Mouse (Mus musculus): ENCODE results near the gene Ndrg3. TPM values are rescaled to one million over a fixed set of nuclear protein-coding genes. Genes with fewer than 3 reads are reported as not detected.

The Ndrg3 gene
- polyA plus RNA-seq, 1 experiment = 197 TPM

GRCm38 (mm10) chr2:157006511-157007233 is 14.8 kb upstream of the Ndrg3 start, which contains the start of gene Dsn1:
Gene Dsn1 (minus strand): TSS chr2:157007154.
- Histone ChIP-seq H3K4me1 (replicated peaks; ENCODE audit: control insufficient read depth, insufficient read depth, low read length) (peaks cover 21% of the 10 kb centered on the region), H3K36me3 (ENCODE audit: control insufficient read depth, insufficient read depth, low read length) (peaks cover 5% of the 10 kb centered on the region), H3K4me3 (ENCODE audit: control insufficient read depth, insufficient read depth, low read length) (peak within 1 kb of the TSS; percentile 82), H3K27ac (ENCODE audit: control insufficient read depth, insufficient read depth, low read length) (no peak within 1 kb of the TSS; the same call in 1 of the 2 replicates), H3K27me3 (ENCODE audit: control insufficient read depth, insufficient read depth, low read length) (no peaks in the 10 kb centered on the region)
- DNase-seq = peak; percentile 87
- WGBS = under 1% methylated on average over 56 of the region's 56 CpGs
- TF ChIP-seq CTCF (IDR thresholded peaks at IDR 0.05; ENCODE audit: borderline replicate concordance, control insufficient read depth, extremely low read depth, insufficient read depth, low read length, poor library complexity) (no peak), POLR2A (IDR thresholded peaks at IDR 0.05; ENCODE audit: control insufficient read depth, extremely low read depth, insufficient read depth, low read length, poor library complexity) (peak; percentile 42; the same call in 1 of the 2 replicates)

DNA sequence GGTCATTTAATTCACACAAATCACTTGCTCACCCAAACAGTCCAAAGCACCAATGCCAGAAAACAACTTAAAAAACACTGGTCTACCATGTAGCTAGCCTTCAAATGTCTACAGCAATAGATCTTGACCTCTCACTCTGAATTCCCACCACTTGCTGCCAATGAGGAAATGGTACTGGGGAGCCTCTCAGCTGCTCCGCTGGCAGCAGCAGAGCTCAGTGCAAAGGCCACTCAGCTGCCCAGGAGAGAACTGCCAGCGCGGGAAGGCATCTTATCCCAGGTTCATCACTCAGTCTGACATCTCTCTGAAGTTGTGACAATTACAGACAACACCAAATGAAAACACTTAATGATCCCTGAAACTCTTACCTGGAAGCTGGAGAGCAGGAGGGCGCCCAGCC is 10.5 kb upstream of the Ndrg3 start:
- no peaks in the 10 kb centered on the region for H3K27me3 ChIP-seq (ENCODE audit: control insufficient read depth, insufficient read depth, low read length)
- DNase-seq = no peak
- no peak overlapping the region for H3K27ac ChIP-seq (ENCODE audit: control insufficient read depth, insufficient read depth, low read length)
- 93% methylated on average over 4 of the region's 4 CpGs for WGBS
- H3K36me3 ChIP-seq (ENCODE audit: control insufficient read depth, insufficient read depth, low read length) = peaks cover 5% of the 10 kb centered on the region
- peaks cover 11% of the 10 kb centered on the region for H3K4me1 ChIP-seq (replicated peaks; ENCODE audit: control insufficient read depth, insufficient read depth, low read length)
- TF ChIP-seq POLR2A (IDR thresholded peaks at IDR 0.05; ENCODE audit: control insufficient read depth, extremely low read depth, insufficient read depth, low read length, poor library complexity) (no peak), CTCF (IDR thresholded peaks at IDR 0.05; ENCODE audit: borderline replicate concordance, control insufficient read depth, extremely low read depth, insufficient read depth, low read length, poor library complexity) (no peak)
- no peak overlapping the region for H3K4me3 ChIP-seq (ENCODE audit: control insufficient read depth, insufficient read depth, low read length)

DNA sequence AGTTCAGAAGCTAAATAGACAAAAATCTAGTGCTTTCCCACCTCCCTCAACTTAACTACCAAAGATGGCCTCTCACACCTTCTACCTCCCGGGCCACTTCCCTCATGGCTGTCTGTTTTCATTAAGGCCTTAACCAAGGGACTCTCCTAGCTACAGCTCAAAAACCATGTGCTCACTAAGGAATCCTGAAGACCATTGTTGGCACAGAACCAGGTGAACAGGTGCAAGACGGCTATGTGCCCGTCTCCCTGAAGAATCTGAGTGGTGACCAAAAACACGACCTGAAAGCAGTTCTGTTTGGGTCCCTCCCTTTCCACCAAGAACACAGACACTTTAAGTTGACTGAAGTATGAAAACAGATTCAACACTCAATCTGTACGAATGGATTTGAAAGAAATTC is 6.4 kb upstream of the Ndrg3 start:
- H3K36me3 ChIP-seq (ENCODE audit: control insufficient read depth, insufficient read depth, low read length) = no peaks in the 10 kb centered on the region; the same call in none of the 2 replicates
- no peak overlapping the region for H3K27ac ChIP-seq (ENCODE audit: control insufficient read depth, insufficient read depth, low read length)
- DNase-seq = no peak
- no peak for TF ChIP-seq CTCF (IDR thresholded peaks at IDR 0.05; ENCODE audit: borderline replicate concordance, control insufficient read depth, extremely low read depth, insufficient read depth, low read length, poor library complexity)
- no peak for TF ChIP-seq POLR2A (IDR thresholded peaks at IDR 0.05; ENCODE audit: control insufficient read depth, extremely low read depth, insufficient read depth, low read length, poor library complexity)
- no peak overlapping the region for H3K4me3 ChIP-seq (ENCODE audit: control insufficient read depth, insufficient read depth, low read length)
- no peaks in the 10 kb centered on the region for H3K4me1 ChIP-seq (replicated peaks; ENCODE audit: control insufficient read depth, insufficient read depth, low read length)
- no peaks in the 10 kb centered on the region for H3K27me3 ChIP-seq (ENCODE audit: control insufficient read depth, insufficient read depth, low read length)
- WGBS = 98% methylated on average over 5 of the region's 5 CpGs

DNA sequence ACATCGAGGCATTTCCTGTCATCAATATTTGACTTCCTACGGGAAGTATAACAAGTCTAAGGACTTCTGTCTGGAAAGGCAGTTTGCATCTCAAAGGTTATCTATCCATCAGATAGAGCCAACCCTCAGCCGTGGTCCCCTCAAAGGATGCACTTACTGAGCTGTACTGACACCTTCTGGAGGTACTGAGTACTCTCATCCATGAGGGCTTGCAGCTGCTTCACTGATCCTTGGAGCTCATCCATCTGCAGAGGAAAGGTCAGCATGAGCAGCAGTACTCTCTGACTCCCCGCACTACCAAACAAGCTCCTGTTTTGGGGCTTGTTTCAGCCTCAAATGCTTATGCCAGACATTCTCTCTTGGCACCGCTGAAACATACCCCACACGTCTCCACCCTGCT is 4.7 kb upstream of the Ndrg3 start:
- no peak for TF ChIP-seq CTCF (IDR thresholded peaks at IDR 0.05; ENCODE audit: borderline replicate concordance, control insufficient read depth, extremely low read depth, insufficient read depth, low read length, poor library complexity)
- TF ChIP-seq POLR2A (IDR thresholded peaks at IDR 0.05; ENCODE audit: control insufficient read depth, extremely low read depth, insufficient read depth, low read length, poor library complexity) = no peak
- no peaks in the 10 kb centered on the region; the same call in none of the 2 replicates for H3K36me3 ChIP-seq (ENCODE audit: control insufficient read depth, insufficient read depth, low read length)
- H3K27ac ChIP-seq (ENCODE audit: control insufficient read depth, insufficient read depth, low read length) = no peak overlapping the region
- DNase-seq = peak; percentile 56
- H3K4me3 ChIP-seq (ENCODE audit: control insufficient read depth, insufficient read depth, low read length) = no peak overlapping the region
- WGBS = 74% methylated on average over 6 of the region's 6 CpGs
- H3K4me1 ChIP-seq (replicated peaks; ENCODE audit: control insufficient read depth, insufficient read depth, low read length) = no peaks in the 10 kb centered on the region
- no peaks in the 10 kb centered on the region for H3K27me3 ChIP-seq (ENCODE audit: control insufficient read depth, insufficient read depth, low read length)

GRCm38 (mm10) chr2:156990727-156991431 is 977 bp downstream of the Ndrg3 start:
- WGBS = 22% methylated on average over 16 of the region's 16 CpGs
- Histone ChIP-seq H3K4me1 (replicated peaks; ENCODE audit: control insufficient read depth, insufficient read depth, low read length) (peaks cover 7% of the 10 kb centered on the region), H3K27me3 (ENCODE audit: control insufficient read depth, insufficient read depth, low read length) (no peaks in the 10 kb centered on the region), H3K36me3 (ENCODE audit: control insufficient read depth, insufficient read depth, low read length) (no peaks in the 10 kb centered on the region), H3K4me3 (ENCODE audit: control insufficient read depth, insufficient read depth, low read length) (peak overlapping the region; percentile 83), H3K27ac (ENCODE audit: control insufficient read depth, insufficient read depth, low read length) (no peak overlapping the region)
- no peak for TF ChIP-seq CTCF (IDR thresholded peaks at IDR 0.05; ENCODE audit: borderline replicate concordance, control insufficient read depth, extremely low read depth, insufficient read depth, low read length, poor library complexity)
- no peak for TF ChIP-seq POLR2A (IDR thresholded peaks at IDR 0.05; ENCODE audit: control insufficient read depth, extremely low read depth, insufficient read depth, low read length, poor library complexity)
- peak; percentile 32 for DNase-seq

GRCm38 (mm10) chr2:156987316-156987715 is 4.5 kb downstream of the Ndrg3 start:
- Histone ChIP-seq H3K27ac (ENCODE audit: control insufficient read depth, insufficient read depth, low read length) (no peak overlapping the region), H3K27me3 (ENCODE audit: control insufficient read depth, insufficient read depth, low read length) (no peaks in the 10 kb centered on the region), H3K36me3 (ENCODE audit: control insufficient read depth, insufficient read depth, low read length) (no peaks in the 10 kb centered on the region), H3K4me3 (ENCODE audit: control insufficient read depth, insufficient read depth, low read length) (no peak overlapping the region), H3K4me1 (replicated peaks; ENCODE audit: control insufficient read depth, insufficient read depth, low read length) (peaks cover 9% of the 10 kb centered on the region)
- no peak for DNase-seq
- 86% methylated on average over 3 of the region's 3 CpGs for WGBS
- TF ChIP-seq POLR2A (IDR thresholded peaks at IDR 0.05; ENCODE audit: control insufficient read depth, extremely low read depth, insufficient read depth, low read length, poor library complexity) = no peak
- TF ChIP-seq CTCF (IDR thresholded peaks at IDR 0.05; ENCODE audit: borderline replicate concordance, control insufficient read depth, extremely low read depth, insufficient read depth, low read length, poor library complexity) = no peak

Measured in thymus, adult 2 months (tissue).